Mouse (Mus musculus): ENCODE measurements around the gene Clec2l.

Clec2l gene

GRCm38 (mm10) chr6:38671270-38671669 lies 8.4 kb downstream of the Clec2l start:
- DNase-seq (ENCODE audit: low spot score): no peak

GRCm38 (mm10) chr6:38672011-38672410 lies 9.1 kb downstream of the Clec2l start:
- DNase-seq (ENCODE audit: low spot score): no peak

- DNase-seq (ENCODE audit: low spot score): no peak
Measured at GRCm38 (mm10) chr6:38676217-38676616, 13.3 kb downstream of the Clec2l start.

- DNase-seq (ENCODE audit: low spot score): no peak
Measured at GRCm38 (mm10) chr6:38676723-38677122, 13.9 kb downstream of the Clec2l start.

GRCm38 (mm10) chr6:38677629-38678028 lies 14.8 kb downstream of the Clec2l start:
- no peak for DNase-seq (ENCODE audit: low spot score)

- no peak for DNase-seq (ENCODE audit: low spot score)
Measured at GRCm38 (mm10) chr6:38682532-38682931, 19.7 kb downstream of the Clec2l start.

GRCm38 (mm10) chr6:38687216-38687615 lies 24.3 kb downstream of the Clec2l start:
- no peak for DNase-seq (ENCODE audit: low spot score)

- DNase-seq (ENCODE audit: low spot score): no peak
Measured at GRCm38 (mm10) chr6:38688841-38689240, 26.0 kb downstream of the Clec2l start.

GRCm38 (mm10) chr6:38690615-38691014 lies 27.7 kb downstream of the Clec2l start:
- no peak for DNase-seq (ENCODE audit: low spot score)

- DNase-seq (ENCODE audit: low spot score): no peak
Measured at GRCm38 (mm10) chr6:38691052-38691451, 28.2 kb downstream of the Clec2l start.

- no peak for DNase-seq (ENCODE audit: low spot score)
Measured at GRCm38 (mm10) chr6:38692556-38692955, 29.7 kb downstream of the Clec2l start.

GRCm38 (mm10) chr6:38695380-38696054 lies 32.6 kb downstream of the Clec2l start:
- DNase-seq (ENCODE audit: low spot score): peak; percentile 72

GRCm38 (mm10) chr6:38696570-38696969 lies 33.7 kb downstream of the Clec2l start:
- DNase-seq (ENCODE audit: low spot score): no peak

- peak; percentile 39 for DNase-seq (ENCODE audit: low spot score)
Measured at GRCm38 (mm10) chr6:38698233-38698889, 35.5 kb downstream of the Clec2l start.

- DNase-seq (ENCODE audit: low spot score): no peak
Measured at GRCm38 (mm10) chr6:38701421-38701820, 38.6 kb downstream of the Clec2l start.

GRCm38 (mm10) chr6:38702810-38703399 lies 40.0 kb downstream of the Clec2l start:
- no peak for DNase-seq (ENCODE audit: low spot score)

- no peak for DNase-seq (ENCODE audit: low spot score)
Measured at GRCm38 (mm10) chr6:38703526-38703925, 40.7 kb downstream of the Clec2l start.

- no peak for DNase-seq (ENCODE audit: low spot score)
Measured at GRCm38 (mm10) chr6:38704264-38704984, 41.6 kb downstream of the Clec2l start.

- DNase-seq (ENCODE audit: low spot score): no peak
Measured at GRCm38 (mm10) chr6:38710449-38710848, 47.6 kb downstream of the Clec2l start.

GRCm38 (mm10) chr6:38713957-38714898 lies 51.4 kb downstream of the Clec2l start:
- DNase-seq (ENCODE audit: low spot score): no peak

- no peak for DNase-seq (ENCODE audit: low spot score)
Measured at GRCm38 (mm10) chr6:38715881-38716280, 53.0 kb downstream of the Clec2l start.

GRCm38 (mm10) chr6:38718625-38719024 lies 55.8 kb downstream of the Clec2l start:
- no peak for DNase-seq (ENCODE audit: low spot score)
